Mouse (Mus musculus): ENCODE data around the gene Mxi1. TPM values are rescaled to one million over a fixed set of nuclear protein-coding genes. Genes with fewer than 3 reads are reported as not detected.

Gene Mxi1
- polyA plus RNA-seq, 1 experiment from 2014 or later = 43.0 TPM

GRCm38 (mm10) chr19:53314530-53315208, 4.4 kb downstream of the Mxi1 start:
- no peak overlapping the region for H3K9ac ChIP-seq (replicated peaks; ENCODE audit: low read depth)
- WGBS = 35% methylated on average over 16 of the region's 16 CpGs

GRCm38 (mm10) chr19:53315209-53315654, 4.9 kb downstream of the Mxi1 start:
- H3K9ac ChIP-seq (replicated peaks; ENCODE audit: low read depth) = no peak overlapping the region
- no peak for ATAC-seq
- H3K36me3 ChIP-seq (ENCODE audit: insufficient read depth, low read length) = no peaks in the 10 kb centered on the region

More at GRCm38 (mm10) chr19:53314530-53315208, 4.4 kb downstream of the Mxi1 start:
- peak overlapping the region; percentile 95 for H3K4me2 ChIP-seq (replicated peaks; ENCODE audit: low read depth, low read length)
- H3K9me3 ChIP-seq (ENCODE audit: low read length) = no peaks in the 10 kb centered on the region
- peak overlapping the region; percentile 86; the same call in 1 of the 2 replicates for H3K4me3 ChIP-seq (ENCODE audit: low read depth, low read length)
- H3K36me3 ChIP-seq (ENCODE audit: insufficient read depth, low read length) = no peaks in the 10 kb centered on the region
- peaks cover 11% of the 10 kb centered on the region for H3K4me1 ChIP-seq (ENCODE audit: insufficient read depth, low read depth, low read length)
- ATAC-seq (no peak), DNase-seq (ENCODE audit: low spot score) (no peak)
- TF ChIP-seq CTCF (IDR thresholded peaks at IDR 0.05) (no peak; the same call in 1 of the 2 replicates), EP300 (IDR thresholded peaks at IDR 0.05) (peak; percentile 44; the same call in 1 of the 2 replicates)
- peak overlapping the region; percentile 68 for H3K27ac ChIP-seq (ENCODE audit: low read length)
- no peaks in the 10 kb centered on the region for H3K27me3 ChIP-seq (replicated peaks; ENCODE audit: insufficient read depth, low read length)

GRCm38 (mm10) chr19:53316105-53316504, 5.8 kb downstream of the Mxi1 start:
- ATAC-seq (no peak), DNase-seq (ENCODE audit: low spot score) (no peak)
- no peak overlapping the region for H3K4me2 ChIP-seq (replicated peaks; ENCODE audit: low read depth, low read length)
- no peak overlapping the region for H3K27ac ChIP-seq (ENCODE audit: low read length)
- peaks cover 11% of the 10 kb centered on the region for H3K4me1 ChIP-seq (ENCODE audit: insufficient read depth, low read depth, low read length)
- H3K27me3 ChIP-seq (replicated peaks; ENCODE audit: insufficient read depth, low read length) = no peaks in the 10 kb centered on the region
- H3K9me3 ChIP-seq (ENCODE audit: low read length) = no peaks in the 10 kb centered on the region
- no peak overlapping the region for H3K9ac ChIP-seq (replicated peaks; ENCODE audit: low read depth)
- no peak overlapping the region for H3K4me3 ChIP-seq (ENCODE audit: low read depth, low read length)
- 89% methylated on average over 8 of the region's 8 CpGs for WGBS
- TF ChIP-seq CTCF (IDR thresholded peaks at IDR 0.05) = no peak
- no peak for TF ChIP-seq EP300 (IDR thresholded peaks at IDR 0.05)
- H3K36me3 ChIP-seq (ENCODE audit: insufficient read depth, low read length) = no peaks in the 10 kb centered on the region

More at GRCm38 (mm10) chr19:53315209-53315654, 4.9 kb downstream of the Mxi1 start:
- Histone ChIP-seq H3K9me3 (ENCODE audit: low read length) (no peaks in the 10 kb centered on the region), H3K27ac (ENCODE audit: low read length) (no peak overlapping the region), H3K4me3 (ENCODE audit: low read depth, low read length) (no peak overlapping the region), H3K27me3 (replicated peaks; ENCODE audit: insufficient read depth, low read length) (no peaks in the 10 kb centered on the region), H3K4me1 (ENCODE audit: insufficient read depth, low read depth, low read length) (peaks cover 11% of the 10 kb centered on the region), H3K4me2 (replicated peaks; ENCODE audit: low read depth, low read length) (no peak overlapping the region)
- DNase-seq (ENCODE audit: low spot score) = no peak
- no peak for TF ChIP-seq EP300 (IDR thresholded peaks at IDR 0.05)
- TF ChIP-seq CTCF (IDR thresholded peaks at IDR 0.05) = no peak
- 82% methylated on average over 7 of the region's 7 CpGs for WGBS

GRCm38 (mm10) chr19:53316963-53317362, 6.6 kb downstream of the Mxi1 start:
- H3K4me1 ChIP-seq (ENCODE audit: insufficient read depth, low read depth, low read length) = peaks cover 11% of the 10 kb centered on the region
- no peaks in the 10 kb centered on the region for H3K36me3 ChIP-seq (ENCODE audit: insufficient read depth, low read length)
- H3K27me3 ChIP-seq (replicated peaks; ENCODE audit: insufficient read depth, low read length) = no peaks in the 10 kb centered on the region
- H3K27ac ChIP-seq (ENCODE audit: low read length) = no peak overlapping the region
- 63% methylated on average over 6 of the region's 6 CpGs for WGBS
- no peak overlapping the region for H3K4me3 ChIP-seq (ENCODE audit: low read depth, low read length)
- H3K9me3 ChIP-seq (ENCODE audit: low read length) = no peaks in the 10 kb centered on the region
- H3K9ac ChIP-seq (replicated peaks; ENCODE audit: low read depth) = no peak overlapping the region
- no peak for TF ChIP-seq EP300 (IDR thresholded peaks at IDR 0.05)
- no peak for TF ChIP-seq CTCF (IDR thresholded peaks at IDR 0.05)
- DNase-seq (ENCODE audit: low spot score) (no peak), ATAC-seq (no peak)
- H3K4me2 ChIP-seq (replicated peaks; ENCODE audit: low read depth, low read length) = no peak overlapping the region

GRCm38 (mm10) chr19:53318143-53319132, 8.1 kb downstream of the Mxi1 start:
- Histone ChIP-seq H3K9ac (replicated peaks; ENCODE audit: low read depth) (no peak overlapping the region), H3K4me2 (replicated peaks; ENCODE audit: low read depth, low read length) (no peak overlapping the region), H3K9me3 (ENCODE audit: low read length) (no peaks in the 10 kb centered on the region), H3K27me3 (replicated peaks; ENCODE audit: insufficient read depth, low read length) (no peaks in the 10 kb centered on the region), H3K36me3 (ENCODE audit: insufficient read depth, low read length) (no peaks in the 10 kb centered on the region), H3K4me1 (ENCODE audit: insufficient read depth, low read depth, low read length) (peaks cover 11% of the 10 kb centered on the region), H3K4me3 (ENCODE audit: low read depth, low read length) (no peak overlapping the region), H3K27ac (ENCODE audit: low read length) (peak overlapping the region; percentile 55)
- WGBS = 74% methylated on average over 16 of the region's 16 CpGs
- ATAC-seq = no peak
- DNase-seq (ENCODE audit: low spot score) = peak; percentile 60
- TF ChIP-seq EP300 (IDR thresholded peaks at IDR 0.05) = no peak
- TF ChIP-seq CTCF (IDR thresholded peaks at IDR 0.05) = no peak

All from lung, postnatal 0 days (tissue).